Mouse (Mus musculus): ENCODE measurements around the gene Dmbt1.
"Not testable (repeated sequence)": the region's sequence is repeated elsewhere in the genome, so short reads cannot be mapped to it uniquely, and the experiment has no call there.

The Dmbt1 gene

DNA sequence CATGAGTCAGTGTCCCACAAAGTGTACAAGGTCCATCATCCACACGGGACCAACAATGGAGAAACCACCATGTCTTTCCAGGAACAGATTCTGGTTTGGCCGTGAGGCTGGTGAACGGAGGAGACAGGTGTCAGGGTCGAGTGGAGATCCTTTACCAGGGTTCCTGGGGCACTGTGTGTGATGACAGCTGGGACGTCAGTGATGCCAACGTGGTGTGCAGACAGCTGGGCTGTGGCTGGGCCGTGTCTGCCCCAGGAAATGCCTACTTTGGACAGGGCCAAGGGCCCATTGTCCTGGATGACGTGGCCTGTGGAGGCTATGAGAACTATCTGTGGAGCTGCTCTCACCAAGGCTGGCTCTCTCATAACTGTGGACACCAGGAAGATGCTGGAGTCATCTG, 18.0 kb downstream of the Dmbt1 start:
- DNase-seq (ENCODE audit: low read depth, low spot score) = not testable (repeated sequence)

GRCm38 (mm10) chr7:131054808-131055370, 23.0 kb downstream of the Dmbt1 start:
- DNase-seq (ENCODE audit: low read depth, low spot score) = peak; percentile 23

DNA sequence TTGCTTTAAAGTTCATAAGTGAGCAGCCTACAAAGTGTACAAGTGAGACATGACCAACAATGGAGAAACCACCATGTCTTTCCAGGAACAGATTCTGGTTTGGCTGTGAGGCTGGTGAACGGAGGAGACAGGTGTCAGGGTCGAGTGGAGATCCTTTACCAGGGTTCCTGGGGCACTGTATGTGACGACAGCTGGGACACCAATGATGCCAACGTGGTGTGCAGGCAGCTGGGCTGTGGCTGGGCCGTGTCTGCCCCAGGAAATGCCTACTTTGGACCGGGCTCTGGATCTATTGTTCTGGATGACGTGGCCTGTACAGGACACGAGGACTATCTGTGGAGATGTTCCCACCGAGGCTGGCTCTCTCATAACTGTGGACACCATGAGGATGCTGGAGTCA, 26.1 kb downstream of the Dmbt1 start:
- not testable (repeated sequence) for DNase-seq (ENCODE audit: low read depth, low spot score)

- not testable (repeated sequence) for DNase-seq (ENCODE audit: low read depth, low spot score)
These were observed 28.0 kb downstream of the Dmbt1 start for GRCm38 (mm10) chr7:131059808-131060207.

DNA sequence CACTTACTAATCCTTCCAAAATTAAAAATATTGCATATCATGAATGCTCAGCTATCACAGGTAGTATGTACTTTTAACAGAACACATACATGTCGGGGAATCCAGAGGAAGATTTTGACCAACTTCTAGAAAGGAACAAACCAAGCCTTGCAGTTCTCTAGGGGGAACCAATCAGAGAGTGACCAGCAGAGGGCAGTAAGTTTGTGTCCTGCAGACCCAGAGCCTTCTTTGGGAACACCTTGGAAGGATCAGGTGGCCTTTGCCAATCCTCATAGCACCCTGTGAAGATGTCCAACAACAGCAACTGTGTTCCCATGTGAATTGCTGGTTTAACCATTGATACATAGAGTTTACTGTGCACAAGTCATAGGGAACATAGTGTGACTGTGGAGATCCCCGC, 30.7 kb downstream of the Dmbt1 start:
- no peak for DNase-seq (ENCODE audit: low read depth, low spot score)

DNA sequence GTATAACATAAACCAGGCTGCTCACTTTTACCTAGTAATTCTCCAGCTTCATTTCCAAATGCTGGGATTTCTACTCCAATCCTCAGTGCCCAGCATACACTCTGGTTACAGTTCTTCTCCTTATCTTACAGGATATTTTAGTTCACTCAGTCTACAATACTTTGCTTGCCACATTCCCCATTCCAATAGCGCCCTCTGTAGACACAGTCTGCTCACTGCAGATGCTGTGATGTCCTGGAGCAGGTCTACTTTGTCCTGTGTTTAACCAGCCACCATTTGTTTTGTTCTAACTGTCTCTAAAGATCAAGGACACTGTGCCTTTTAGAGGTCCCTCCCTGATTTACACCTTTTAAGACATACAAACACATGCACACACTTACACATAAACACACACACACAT, 36.3 kb downstream of the Dmbt1 start:
- DNase-seq (ENCODE audit: low read depth, low spot score) = not testable (repeated sequence)

GRCm38 (mm10) chr7:131073476-131073875, 41.6 kb downstream of the Dmbt1 start:
- not testable (repeated sequence) for DNase-seq (ENCODE audit: low read depth, low spot score)

GRCm38 (mm10) chr7:131074098-131074497, 42.2 kb downstream of the Dmbt1 start:
- DNase-seq (ENCODE audit: low read depth, low spot score) = not testable (repeated sequence)

DNA sequence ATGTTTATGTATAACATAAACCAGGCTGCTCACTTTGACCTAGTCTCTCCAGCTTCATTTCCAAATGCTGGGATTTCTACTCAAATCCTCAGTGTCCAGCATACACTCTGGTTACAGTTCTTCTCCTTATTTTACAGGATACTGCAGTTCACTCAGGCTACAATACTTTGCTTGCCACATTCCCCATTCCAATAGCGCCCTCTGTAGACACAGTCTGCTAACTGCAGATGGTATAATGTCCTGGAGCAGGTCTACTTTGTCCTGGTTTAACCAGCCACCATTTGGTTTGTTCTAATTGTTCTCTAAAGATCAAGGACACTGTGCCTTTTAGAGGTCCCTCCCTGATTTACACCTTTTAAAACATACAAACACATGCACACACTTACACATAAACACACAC, 44.1 kb downstream of the Dmbt1 start:
- no peak for DNase-seq (ENCODE audit: low read depth, low spot score)

GRCm38 (mm10) chr7:131082403-131082802, 50.5 kb downstream of the Dmbt1 start:
- not testable (repeated sequence) for DNase-seq (ENCODE audit: low read depth, low spot score)

GRCm38 (mm10) chr7:131112486-131112885, 80.6 kb downstream of the Dmbt1 start:
- DNase-seq (ENCODE audit: low read depth, low spot score) = peak; percentile 50

- DNase-seq (ENCODE audit: low read depth, low spot score) = no peak
These were observed 81.8 kb downstream of the Dmbt1 start for GRCm38 (mm10) chr7:131113676-131114075.

DNA sequence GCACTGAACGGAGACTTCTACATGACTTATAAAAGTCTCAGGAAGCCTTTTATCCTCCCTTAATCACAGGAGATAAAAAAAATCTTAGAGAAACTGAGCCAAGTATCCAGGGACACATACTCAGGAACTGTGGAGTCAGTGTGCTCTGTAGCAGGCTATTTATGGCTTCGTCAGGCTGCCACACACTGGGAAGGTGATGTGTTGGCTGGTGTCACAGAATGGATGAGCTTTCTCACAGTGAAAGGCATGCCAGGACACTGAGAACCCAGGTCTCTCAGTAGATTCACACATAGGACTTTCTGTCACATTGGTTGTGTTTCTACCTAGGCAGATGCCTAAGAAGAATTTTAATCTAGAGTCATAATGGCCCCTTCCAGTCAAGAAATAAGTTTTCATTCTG, 82.6 kb downstream of the Dmbt1 start:
- DNase-seq (ENCODE audit: low read depth, low spot score) = no peak

- no peak for DNase-seq (ENCODE audit: low read depth, low spot score)
These were observed 90.5 kb downstream of the Dmbt1 start for GRCm38 (mm10) chr7:131122210-131122807.

- no peak for DNase-seq (ENCODE audit: low read depth, low spot score)
These were observed 98.2 kb downstream of the Dmbt1 start for GRCm38 (mm10) chr7:131130021-131130420.

DNA sequence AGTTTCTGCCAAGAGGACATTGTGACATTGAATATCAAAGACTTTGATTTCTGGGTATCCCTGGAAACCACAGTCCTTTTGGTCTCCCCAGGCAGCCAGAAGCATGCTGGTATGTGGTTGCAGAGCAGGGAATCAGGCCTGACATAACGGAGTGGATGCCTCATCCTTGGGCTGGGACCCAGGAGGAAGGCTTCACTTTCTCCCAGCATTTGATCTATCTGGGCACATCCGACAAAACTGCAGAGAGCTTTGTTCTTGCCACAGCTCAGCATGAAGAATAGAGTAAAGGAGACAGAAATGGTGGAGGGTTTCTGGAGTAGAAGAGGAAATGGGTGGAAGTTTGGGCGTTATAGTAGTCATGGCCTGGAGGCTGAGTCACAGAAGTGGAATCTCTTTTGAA, 101.3 kb downstream of the Dmbt1 start:
- DNase-seq (ENCODE audit: low read depth, low spot score) = no peak

- no peak for DNase-seq (ENCODE audit: low read depth, low spot score)
These were observed 114.4 kb downstream of the Dmbt1 start, which contains the start of gene 4933402N03Rik for GRCm38 (mm10) chr7:131146214-131146613. Gene 4933402N03Rik, minus strand, starts transcription at chr7:131146314.

DNA sequence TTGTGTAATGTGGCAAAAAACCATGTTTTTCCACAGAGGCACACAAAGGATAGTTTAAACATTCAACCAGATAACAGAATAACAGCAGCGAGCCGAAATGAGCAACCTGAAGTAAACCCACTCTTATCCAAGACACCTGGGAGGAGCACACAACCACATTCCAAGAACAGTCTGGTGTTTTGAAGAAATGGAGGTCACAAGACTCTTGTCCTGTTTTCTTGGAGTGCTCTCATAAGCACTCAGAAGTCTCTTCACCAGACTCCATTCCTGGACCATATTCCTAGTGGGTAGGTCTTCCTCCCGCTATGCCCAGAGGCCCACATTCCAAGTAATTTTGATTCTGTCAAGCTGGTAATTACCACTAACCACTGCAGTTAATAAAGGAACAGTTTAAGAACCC, 118.3 kb downstream of the Dmbt1 start:
- no peak for DNase-seq (ENCODE audit: low read depth, low spot score)

GRCm38 (mm10) chr7:131153044-131153443, 121.2 kb downstream of the Dmbt1 start:
- DNase-seq (ENCODE audit: low read depth, low spot score) = no peak

- no peak for DNase-seq (ENCODE audit: low read depth, low spot score)
These were observed 130.4 kb downstream of the Dmbt1 start for GRCm38 (mm10) chr7:131162251-131162650.

DNA sequence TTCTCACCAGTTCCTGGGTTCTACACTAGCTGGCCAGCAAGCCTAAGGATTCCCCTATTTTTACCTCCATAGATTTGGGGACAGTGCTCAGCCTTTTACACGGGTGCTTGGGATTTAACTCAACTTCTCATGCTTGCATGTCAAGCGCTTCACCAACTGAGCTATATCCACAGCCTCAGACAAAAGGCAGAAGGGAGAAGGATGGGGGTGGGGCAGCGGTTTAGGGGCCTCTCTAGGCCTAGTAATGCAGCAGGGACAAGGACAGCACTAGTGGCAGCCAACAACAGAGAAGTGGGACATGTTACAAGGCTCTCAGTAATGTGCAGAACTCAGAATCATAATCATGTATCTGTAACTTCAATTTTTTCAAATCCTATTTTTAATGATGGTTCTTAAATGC, 135.9 kb downstream of the Dmbt1 start:
- no peak for DNase-seq (ENCODE audit: low read depth, low spot score)

- DNase-seq (ENCODE audit: low read depth, low spot score) = no peak
These were observed 137.2 kb downstream of the Dmbt1 start for GRCm38 (mm10) chr7:131169099-131169498.

All from CD4-positive, CD25-positive, alpha-beta regulatory T cell, adult 2 months (primary cell).